In genomic region chr16:13416465-13416864, GRCm38 (mm10) we compare ENCODE assay signal across 8 mouse cellular contexts.
DNase-seq lines count a peak whose midpoint lies in the region; ATAC-seq lines count a peak whose summit lies in the region.
"Had no signal": no experiment of that assay in that cellular context is flagged by ENCODE, and none has a peak within 500 bp of the region (broad histone marks: within the 10 kb centered on the region; RNA-seq: fewer than 3 reads in every experiment).

No protein-coding gene starts in this region.

- no peak overlapping the region for H3K4me3 ChIP-seq in kidney, embryonic 14.5 days (ENCODE audit: low read length)
- H3K4me3 ChIP-seq in embryonic facial prominence, embryonic 10.5 days, result no peak overlapping the region

- H3K4me2 ChIP-seq in kidney, embryonic 14.5 days (replicated peaks; ENCODE audit: low read depth, low read length), result no peak overlapping the region

- peak; percentile 20 to 27 for DNase-seq in kidney, adult 8-10 months
- DNase-seq in cerebellum, postnatal 10 days, result peak; percentile 82 to 86
- peak; percentile 61 to 73 for DNase-seq in heart, postnatal 14 days
- DNase-seq in lung, postnatal 36 days, result peak; percentile 79
- no peak for DNase-seq in testis, postnatal 10 days (ENCODE audit: low spot score)
- no peak for DNase-seq in embryonic facial prominence, embryonic 10.5 days (ENCODE audit: low spot score)
- DNase-seq: spleen, adult 18-20 months had no signal

- H3K36me3 ChIP-seq in kidney, embryonic 14.5 days (ENCODE audit: control insufficient read depth, insufficient read depth, low read length), result peaks cover 19% of the 10 kb centered on the region
- peaks cover 34% of the 10 kb centered on the region for H3K36me3 ChIP-seq in embryonic facial prominence, embryonic 10.5 days (replicated peaks)

- H3K27ac ChIP-seq in kidney, embryonic 14.5 days (ENCODE audit: low read depth, low read length), result no peak overlapping the region
- H3K27ac ChIP-seq in embryonic facial prominence, embryonic 10.5 days (replicated peaks), result no peak overlapping the region

- ATAC-seq in kidney, embryonic 14.5 days (ENCODE audit: low FRiP score, low TSS enrichment), result no peak

- no peak overlapping the region for H3K9ac ChIP-seq in kidney, embryonic 14.5 days (ENCODE audit: low read depth, low read length)

- no peaks in the 10 kb centered on the region for H3K27me3 ChIP-seq in kidney, embryonic 14.5 days (ENCODE audit: control insufficient read depth, insufficient read depth, low read length)
- no peaks in the 10 kb centered on the region for H3K27me3 ChIP-seq in embryonic facial prominence, embryonic 10.5 days (replicated peaks; ENCODE audit: low read depth, poor library complexity, severe bottlenecking)

- H3K9me3 ChIP-seq in kidney, embryonic 14.5 days (ENCODE audit: control insufficient read depth, low read length), result no peaks in the 10 kb centered on the region
- no peaks in the 10 kb centered on the region for H3K9me3 ChIP-seq in embryonic facial prominence, embryonic 10.5 days

- H3K4me1 ChIP-seq in kidney, embryonic 14.5 days (ENCODE audit: control insufficient read depth, insufficient read depth, low read length), result no peaks in the 10 kb centered on the region
- no peaks in the 10 kb centered on the region for H3K4me1 ChIP-seq in embryonic facial prominence, embryonic 10.5 days

- intact Hi-C loops in heart, postnatal 14 days (cut with DNase I), result no loop called here

- WGBS in kidney, embryonic 14.5 days, result 80% methylated on average over 10 of the region's 10 CpGs
- WGBS in embryonic facial prominence, embryonic 10.5 days, result 84% methylated on average over 10 of the region's 10 CpGs

Comparison
In these comparisons a context has a peak if more than half of its experiments do, and no peak if none do; other contexts are left out.
1. DNase-seq: peak in kidney, adult 8-10 months (2 of 2), cerebellum, postnatal 10 days (2 of 2), heart, postnatal 14 days (2 of 2) and lung, postnatal 36 days (single experiment); none in testis, postnatal 10 days (single experiment) and embryonic facial prominence, embryonic 10.5 days (single experiment).